Mouse (Mus musculus) stomach, postnatal 0 days (tissue): ENCODE data around the gene Abhd2. TPM values are rescaled to one million over a fixed set of nuclear protein-coding genes. Genes with fewer than 3 reads are reported as not detected.

Source experiments
- ATAC-seq: fragments of 200-750 bp; cut with Nextera tagmentation; 2 replicates; pipeline ENCODE4 v1.8.0; 2017; ENCODE audit not compliant: low FRiP score, low TSS enrichment
- DNase-seq: peaks from one replicate; pipeline ENCODE4 v3.0.0-alpha.2; 2016; ENCODE audit warnings: low spot score
- H3K27ac ChIP-seq: fragments of 300-500 bp; sonication (generic); replicated peaks from 2 replicates; pipeline ENCODE4 v1.5.1; 2014; ENCODE audit warnings: mild to moderate bottlenecking, control low read depth
- H3K27me3 ChIP-seq: fragments of 300-500 bp; sonication (generic); 2 replicates; pipeline ENCODE4 v1.6.1; 2014; ENCODE audit warnings: low read length; ENCODE audit not compliant: control insufficient read depth, insufficient read depth
- H3K36me3 ChIP-seq: fragments of 300-500 bp; sonication (generic); 2 replicates; pipeline ENCODE4 v1.6.1; 2014; ENCODE audit warnings: low read length, mixed read lengths; ENCODE audit not compliant: control insufficient read depth, insufficient read depth
- H3K4me1 ChIP-seq: fragments of 300-500 bp; sonication (generic); replicated peaks from 2 replicates; pipeline ENCODE4 v1.6.1; 2014; ENCODE audit warnings: antibody characterized with exemption; ENCODE audit not compliant: control insufficient read depth, insufficient read depth
- H3K4me2 ChIP-seq: fragments of 300-500 bp; sonication (generic); replicated peaks from 2 replicates; pipeline ENCODE4 v1.6.1; 2014; ENCODE audit warnings: low read depth, mild to moderate bottlenecking, control low read depth, moderate library complexity
- H3K4me3 ChIP-seq: fragments of 300-500 bp; sonication (generic); 2 replicates; pipeline ENCODE4 v1.5.1; 2014; ENCODE audit warnings: low read depth, low read length, control low read depth
- H3K9ac ChIP-seq: fragments of 300-500 bp; sonication (generic); 2 replicates; pipeline ENCODE4 v1.6.1; 2014; ENCODE audit warnings: mild to moderate bottlenecking, low read length, control low read depth, mixed read lengths
- H3K9me3 ChIP-seq: fragments of 300-500 bp; sonication (generic); 2 replicates; pipeline ENCODE4 v1.6.1; 2016; ENCODE audit warnings: low read length; ENCODE audit not compliant: control insufficient read depth
- CTCF ChIP-seq: IDR thresholded peaks from 2 replicates; pipeline ENCODE4 v1.5.1; 2016; ENCODE audit warnings: antibody characterized with exemption, low read depth, mild to moderate bottlenecking, moderate library complexity
- EP300 ChIP-seq: optimal IDR thresholded peaks from 2 replicates; pipeline ENCODE3; 2016; ENCODE audit warnings: antibody characterized with exemption
- WGBS: fragments of 180-500 bp; shearing (Covaris S2); extraction: QIAGEN DNeasy Blood & Tissue Kit; methylation state at CpG from one replicate; pipeline ENCODE4 v1.1.7; 2014; 5-methylcytosine and 5-hydroxymethylcytosine counted together
- polyA plus RNA-seq: library from polyadenylated mRNA; unstranded; fragments of >200 nt; fragmentation: Nextera tagmentation; extraction: Ambion mirVana; gene quantifications from 2 replicates; pipeline ENCODE4 v1.2.1, GENCODE M21; 2015

The Abhd2 gene
- polyA plus RNA-seq, 1 experiment from 2014 or later = 27.5 TPM

DNA sequence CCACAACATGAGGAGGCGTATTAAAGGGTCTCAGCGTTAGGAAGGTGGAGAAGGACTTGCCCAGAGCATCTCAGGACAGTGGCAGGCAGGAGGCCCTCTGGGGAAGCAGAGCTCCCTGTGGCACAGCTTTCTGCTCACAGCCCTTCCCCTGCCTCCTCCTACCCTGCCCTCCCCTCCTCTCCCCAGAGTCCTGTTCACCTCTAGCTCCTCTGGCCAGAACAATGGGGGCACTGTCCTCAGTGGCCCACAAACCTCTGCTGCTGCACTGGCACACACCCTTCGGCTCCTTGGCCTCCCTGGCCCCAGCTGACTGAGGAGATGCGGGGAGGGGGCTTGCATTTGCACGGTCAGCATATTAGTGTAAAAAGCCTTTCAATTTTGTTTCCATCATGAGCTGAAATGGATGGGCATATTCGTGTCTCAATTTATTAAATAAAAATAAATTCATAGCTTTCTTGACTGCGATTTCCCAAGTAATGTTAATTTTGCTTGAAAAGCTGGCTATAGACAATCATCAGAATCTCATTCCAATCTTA, 115.7 kb downstream of the Abhd2 start:
- TF ChIP-seq CTCF (no peak), EP300 (no peak)
- H3K27ac ChIP-seq = no peak overlapping the region
- DNase-seq = no peak
- no peaks in the 10 kb centered on the region for H3K36me3 ChIP-seq
- no peak for ATAC-seq
- no peak overlapping the region for H3K4me3 ChIP-seq
- H3K4me1 ChIP-seq = no peaks in the 10 kb centered on the region
- 78% methylated on average over 7 of the region's 7 CpGs for WGBS
- H3K27me3 ChIP-seq = no peaks in the 10 kb centered on the region
- no peaks in the 10 kb centered on the region for H3K9me3 ChIP-seq
- no peak overlapping the region for H3K4me2 ChIP-seq
- no peak overlapping the region for H3K9ac ChIP-seq

DNA sequence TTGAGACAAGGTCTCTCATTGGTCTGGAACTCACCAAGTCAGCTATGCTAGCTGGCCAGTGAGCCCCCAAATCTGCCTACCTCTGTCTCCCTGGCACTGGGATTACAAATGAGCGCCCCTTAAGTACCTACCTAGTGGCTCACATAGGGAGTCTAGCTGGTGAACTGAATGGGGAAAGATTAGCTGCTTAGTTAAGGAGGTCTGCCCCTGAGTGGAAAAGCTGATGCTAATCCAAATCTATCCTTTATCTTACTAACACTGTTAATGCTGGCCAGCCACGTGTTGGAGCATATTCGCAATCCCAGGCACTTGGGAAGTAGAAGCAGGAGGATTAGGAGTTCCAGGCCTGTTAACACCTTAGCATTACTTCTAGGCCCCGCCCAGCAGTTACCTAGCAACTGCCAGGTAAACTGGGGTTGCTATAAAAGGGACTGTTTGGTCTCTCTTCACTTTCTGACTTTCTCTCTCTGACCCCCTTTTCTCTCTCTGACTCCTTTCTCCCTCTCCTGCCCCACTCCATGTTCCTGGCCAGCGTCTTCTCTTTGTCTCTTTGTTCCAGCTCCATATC, 117.2 kb downstream of the Abhd2 start:
- Histone ChIP-seq H3K4me1 (no peaks in the 10 kb centered on the region), H3K27me3 (no peaks in the 10 kb centered on the region), H3K9ac (no peak overlapping the region), H3K27ac (no peak overlapping the region), H3K9me3 (no peaks in the 10 kb centered on the region), H3K36me3 (no peaks in the 10 kb centered on the region), H3K4me3 (no peak overlapping the region), H3K4me2 (no peak overlapping the region)
- 69% methylated on average over 5 of the region's 5 CpGs for WGBS
- TF ChIP-seq CTCF (no peak), EP300 (no peak)
- DNase-seq = no peak
- no peak for ATAC-seq

DNA sequence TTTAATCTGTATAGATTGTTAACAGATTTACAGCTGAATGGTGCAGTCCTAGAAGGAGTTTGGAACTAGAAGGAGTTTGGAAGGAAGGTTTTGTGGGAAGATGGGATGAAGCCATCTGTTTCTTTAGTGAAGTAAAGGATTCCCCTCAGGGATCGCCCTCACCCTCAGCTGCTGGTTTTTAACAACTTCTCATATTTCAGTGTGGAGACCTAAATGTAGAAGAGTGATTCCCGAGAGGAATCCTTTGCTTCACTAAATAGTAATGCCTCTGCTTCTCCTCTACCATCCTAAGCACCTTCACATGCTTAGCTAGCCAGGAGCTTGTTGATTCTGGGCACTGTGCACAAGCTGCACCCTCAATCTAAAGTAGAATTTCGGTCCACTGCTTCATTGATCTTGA, 118.5 kb downstream of the Abhd2 start:
- peak overlapping the region; percentile 66 for H3K4me3 ChIP-seq
- no peak for DNase-seq

DNA sequence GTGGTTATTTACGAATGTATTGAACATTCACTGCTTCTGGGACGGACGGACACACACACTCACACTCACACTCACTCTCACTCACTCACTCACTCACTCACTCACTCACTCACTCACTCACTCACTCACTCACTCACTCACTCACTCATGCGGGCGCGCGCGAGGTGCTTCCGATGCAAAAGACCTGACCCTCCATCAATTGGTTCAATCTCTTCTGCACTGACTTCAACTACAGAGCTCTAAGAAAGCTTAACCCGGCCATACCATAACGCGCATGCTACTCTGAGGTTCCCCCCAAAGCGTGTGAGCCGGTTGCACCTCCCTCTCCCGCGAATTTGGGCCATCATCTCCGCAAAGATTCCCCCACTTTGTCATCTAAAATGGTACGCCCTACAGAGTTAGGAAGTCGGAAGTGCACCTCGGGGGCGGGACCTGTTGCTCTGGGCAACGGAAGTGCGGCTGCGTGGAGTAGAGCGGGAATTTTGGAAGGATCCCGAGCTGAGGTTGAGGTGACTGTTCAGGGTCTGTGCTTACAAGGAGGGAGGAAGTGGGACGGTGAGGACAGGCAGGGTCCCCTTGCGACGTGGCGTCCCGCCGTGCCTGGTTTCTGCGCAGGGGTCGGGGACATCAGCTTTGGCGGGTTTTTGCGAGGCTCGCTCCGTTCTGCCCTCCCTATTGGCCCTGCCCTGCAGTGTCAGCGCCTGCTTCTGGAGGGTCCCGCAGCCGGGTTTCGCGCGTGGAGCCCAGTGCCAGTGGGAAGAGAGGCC, 119.1 kb downstream of the Abhd2 start, which contains the start of gene Fanci:
Gene Fanci, plus strand, starts transcription at position 47 of the 767 bp plus-strand sequence.
- 0% methylated on average over 44 of the region's 44 CpGs for WGBS

More for the DNA sequence above, 118.5 kb downstream of the Abhd2 start:
- ATAC-seq = 0 out of 2 replicates have a peak, but pooled peaks have one; percentile 7
- Histone ChIP-seq H3K9ac (peak overlapping the region; percentile 66), H3K36me3 (no peaks in the 10 kb centered on the region), H3K4me2 (peak overlapping the region; percentile 88), H3K4me1 (no peaks in the 10 kb centered on the region), H3K9me3 (no peaks in the 10 kb centered on the region), H3K27me3 (no peaks in the 10 kb centered on the region), H3K27ac (peak overlapping the region; percentile 70)
- 3% methylated on average over 3 of the region's 3 CpGs for WGBS
- TF ChIP-seq CTCF (no peak), EP300 (no peak)

DNA sequence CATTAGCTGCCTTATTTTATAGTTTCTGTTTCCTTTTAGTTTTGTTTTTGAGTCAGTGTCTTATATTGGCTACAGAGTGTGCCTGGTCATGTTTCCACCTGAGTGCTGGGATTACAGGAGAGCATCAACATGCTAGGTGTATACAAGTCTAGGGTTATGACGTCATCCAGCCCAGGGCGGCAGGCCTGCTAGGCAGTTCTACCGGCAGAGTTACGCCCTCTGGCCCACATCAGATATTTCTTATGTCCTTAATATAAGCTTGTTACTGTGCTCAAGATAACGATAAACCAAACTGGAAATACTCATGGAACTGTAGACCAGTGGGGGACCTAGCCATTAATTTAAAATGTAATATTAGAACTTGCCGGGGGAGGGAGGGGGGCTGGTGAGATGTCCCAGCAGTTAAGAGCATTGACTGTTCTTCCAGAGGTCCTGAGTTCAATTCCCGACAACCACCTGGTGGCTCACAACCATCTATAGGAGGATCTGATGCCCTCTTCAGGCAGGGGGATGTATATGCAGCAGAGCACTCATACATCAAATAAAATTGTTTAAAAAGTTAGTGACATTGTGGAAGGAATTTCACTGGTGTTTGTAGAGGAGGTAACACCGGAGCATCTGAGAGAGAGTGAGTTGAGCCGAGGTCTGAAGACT, 120.0 kb downstream of the Abhd2 start:
- no peak for DNase-seq
- Histone ChIP-seq H3K4me1 (no peaks in the 10 kb centered on the region), H3K27me3 (no peaks in the 10 kb centered on the region), H3K4me3 (peak overlapping the region; percentile 66), H3K27ac (no peak overlapping the region; the same call in 1 of the 2 replicates), H3K36me3 (no peaks in the 10 kb centered on the region), H3K4me2 (peak overlapping the region; percentile 88), H3K9me3 (no peaks in the 10 kb centered on the region), H3K9ac (no peak overlapping the region)
- TF ChIP-seq CTCF (peak; percentile 54), EP300 (no peak)
- peak; percentile 62 for ATAC-seq
- 38% methylated on average over 9 of the region's 9 CpGs for WGBS

More for the DNA sequence above, 119.1 kb downstream of the Abhd2 start, which contains the start of gene Fanci:
- Histone ChIP-seq H3K27me3 (no peaks in the 10 kb centered on the region), H3K27ac (peak within 1 kb of the TSS; percentile 70), H3K36me3 (no peaks in the 10 kb centered on the region), H3K4me1 (no peaks in the 10 kb centered on the region), H3K4me2 (peak within 1 kb of the TSS; percentile 88), H3K4me3 (peak within 1 kb of the TSS; percentile 66), H3K9ac (peak within 1 kb of the TSS; percentile 66), H3K9me3 (no peaks in the 10 kb centered on the region)
- no peak for TF ChIP-seq CTCF
- no peak for TF ChIP-seq EP300
- peak; percentile 94 for DNase-seq
- peak; percentile 95 for ATAC-seq
